Mouse (Mus musculus) layer of hippocampus, adult 6 months (tissue): ENCODE measurements around the gene Csmd2. TPM values are rescaled to one million over a fixed set of nuclear protein-coding genes. Genes with fewer than 3 reads are reported as not detected.

ENCODE experiments used
- long read RNA-seq, 2 experiments: library from polyadenylated mRNA; unstranded; transcript quantifications; one replicate each; pipeline ENCODE4 v2.0.0; 2019 to 2020
- polyA plus RNA-seq: library from polyadenylated mRNA; unstranded; fragments of <200 nt; fragmentation: Nextera tagmentation; gene quantifications from 2 replicates; pipeline ENCODE4 v1.2.3, GENCODE M21; 2021

Gene Csmd2
- 2.8 and 3.6 TPM in 2 replicates for polyA plus RNA-seq
- long read RNA-seq, experiment 1, partial matches to known transcripts = 0 of 1 reads
- long read RNA-seq, experiment 1, other reads (novel, unspliced or antisense) = 1 of 1 reads
- long read RNA-seq, experiment 2, partial matches to known transcripts = 16 of 30 reads
- long read RNA-seq, experiment 2, other reads (novel, unspliced or antisense) = 14 of 30 reads

DNA sequence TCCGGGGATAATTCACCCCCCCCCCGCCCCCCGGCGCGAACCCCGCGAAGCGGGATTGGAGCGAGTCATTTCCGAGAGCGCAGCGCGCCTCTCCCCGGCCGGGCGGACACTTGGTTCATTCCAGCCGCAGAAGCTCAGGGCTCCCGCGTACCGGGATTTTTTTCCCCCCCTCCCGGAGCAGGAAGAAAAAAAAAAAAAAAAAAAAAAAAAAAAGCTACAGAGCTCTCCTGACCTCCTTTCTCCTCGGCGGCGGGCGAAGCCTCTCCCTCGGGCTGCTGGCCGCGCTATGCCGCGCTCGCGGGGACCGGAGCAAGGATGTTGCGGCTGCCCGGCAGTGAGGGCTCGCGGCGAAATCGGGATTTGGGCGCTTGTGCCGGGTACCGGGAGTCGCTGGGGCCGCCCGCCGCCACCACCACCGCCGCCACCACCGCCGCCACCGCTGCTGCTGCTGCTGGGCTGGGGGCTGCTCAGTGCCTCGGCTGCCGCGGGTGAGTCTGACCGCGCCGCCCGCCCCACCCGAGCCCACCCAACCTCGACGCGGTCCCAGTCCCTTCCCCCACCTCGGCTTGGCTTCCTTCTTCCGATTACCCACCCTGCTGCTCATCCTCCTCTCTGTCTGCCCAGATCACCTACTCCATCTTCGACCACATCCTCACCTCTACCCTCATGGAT is at the start of gene Csmd2:
Csmd2 (plus strand) TSS at position 74 of the 672 bp plus-strand sequence.

DNA sequence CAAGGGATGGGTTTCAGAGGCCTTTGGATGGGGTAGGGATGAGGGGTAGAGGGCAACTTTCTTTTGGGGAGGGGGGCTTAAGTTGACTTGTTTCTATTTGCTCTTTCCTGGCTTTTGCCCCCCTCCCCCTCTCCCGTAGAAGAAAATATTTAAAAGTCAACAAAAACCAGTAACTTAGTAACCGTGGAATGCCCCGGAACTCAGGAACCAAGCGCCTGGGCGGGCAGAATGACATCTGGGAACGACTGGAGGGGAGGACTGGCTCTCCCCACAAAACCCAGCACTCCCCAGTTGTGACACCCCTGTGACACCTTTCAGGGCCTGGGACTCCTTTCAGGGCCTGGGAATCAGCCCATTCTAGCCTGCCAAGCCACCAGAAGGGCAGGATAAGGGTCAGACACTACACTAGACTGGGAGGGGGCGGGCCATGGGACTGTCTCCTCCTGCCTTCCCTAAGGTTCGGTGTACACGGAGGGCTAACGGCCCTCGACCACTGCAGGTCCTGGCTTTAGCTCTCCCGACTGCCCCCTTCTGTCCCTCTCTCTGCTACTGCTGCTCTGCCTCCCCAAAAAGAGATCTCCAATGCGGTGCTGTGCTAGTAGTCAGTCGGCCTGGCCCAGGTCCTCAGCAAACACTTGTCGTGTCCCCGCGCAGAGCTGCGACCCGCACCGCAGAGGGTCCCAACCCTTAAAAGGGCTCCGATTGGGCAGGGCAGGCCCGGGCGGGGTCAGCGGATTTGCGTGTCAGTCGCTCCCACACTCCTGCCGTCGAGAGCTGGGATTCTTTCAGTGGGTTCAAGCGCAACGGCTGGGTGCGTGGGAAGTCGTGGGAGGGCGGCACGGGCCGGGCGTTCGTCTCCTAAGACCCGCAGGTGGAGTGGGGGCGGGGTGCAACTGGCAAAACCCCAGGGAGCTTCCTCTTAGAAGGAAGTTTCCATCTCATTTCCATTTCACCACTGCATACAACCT is 16.5 kb upstream of the Csmd2 start, which contains the start of gene CK137956:
CK137956 (minus strand) TSS at position 51 of the 968 bp plus-strand sequence.

DNA sequence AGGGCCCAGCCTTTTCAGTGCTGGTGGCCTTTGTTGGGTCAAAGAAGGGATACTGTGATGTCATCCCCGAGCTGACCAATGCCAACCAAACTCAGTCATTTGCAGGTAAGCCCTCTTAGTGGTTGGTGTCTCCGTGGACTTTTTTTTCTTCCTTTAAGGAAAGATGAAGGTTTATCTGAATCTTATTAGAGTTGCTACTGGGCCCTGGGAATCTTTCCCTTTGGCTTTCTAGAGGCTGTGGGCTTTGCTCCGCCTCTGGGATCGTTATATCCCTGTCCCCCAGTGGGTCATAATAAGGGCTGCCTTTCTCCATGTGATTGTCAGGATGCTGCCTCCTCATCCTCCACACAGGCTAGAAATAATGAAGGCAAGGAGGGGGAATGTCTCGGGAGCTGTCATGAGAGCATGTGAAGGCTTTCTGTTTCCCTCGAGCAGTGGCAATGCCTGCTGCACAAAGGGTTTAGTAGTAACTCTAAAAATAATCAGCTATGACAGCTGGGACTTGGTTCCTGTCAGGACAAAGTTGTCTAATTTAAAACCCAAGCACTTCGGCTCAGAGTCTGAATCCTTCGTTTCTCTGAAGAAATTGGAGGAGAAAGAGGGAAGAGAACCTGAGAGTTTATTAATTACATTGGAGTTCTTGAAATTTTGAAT is 273.4 kb downstream of the Csmd2 start, which contains the start of gene Hmgb4:
Hmgb4 (minus strand) TSS at position 51 of the 654 bp plus-strand sequence.

DNA sequence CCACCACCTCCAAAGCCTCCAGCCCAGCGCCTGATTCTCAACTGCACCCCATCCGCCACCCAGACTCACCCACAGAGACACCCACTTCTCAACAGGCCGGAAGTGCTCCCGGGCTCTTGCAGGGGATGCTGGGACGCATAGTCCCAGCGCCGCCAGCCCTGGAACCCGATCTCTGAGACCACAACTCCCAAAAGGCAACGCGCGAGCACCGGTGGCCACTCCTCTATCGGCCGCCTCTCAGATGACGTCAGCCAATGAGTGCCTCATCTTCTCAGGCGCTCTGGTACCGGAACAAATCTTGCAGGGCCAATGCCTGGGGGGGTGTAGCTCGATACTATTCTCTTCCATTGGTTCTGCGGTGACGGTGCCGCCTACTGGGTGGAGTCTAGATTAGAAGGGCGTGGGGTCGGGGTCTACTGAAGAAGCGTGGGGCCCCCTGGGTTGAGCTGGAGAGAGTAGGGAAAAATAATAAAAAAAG is 622.3 kb downstream of the Csmd2 start, which contains the start of gene Zscan20:
Zscan20 (minus strand) TSS at position 174 of the 478 bp plus-strand sequence.

Other genes with a start within 250 kb of the Csmd2 start
- 0.25 and 0.35 TPM in 2 replicates for gene CK137956, start 16.9 kb upstream of the Csmd2 start, polyA plus RNA-seq